Mouse (Mus musculus) stomach, postnatal 0 days (tissue): ENCODE measurements around the gene Gramd2.

Experiments
- CTCF ChIP-seq: IDR thresholded peaks from 2 replicates; pipeline ENCODE4 v1.5.1; 2016; ENCODE audit warnings: antibody characterized with exemption, low read depth, mild to moderate bottlenecking, moderate library complexity
- EP300 ChIP-seq: optimal IDR thresholded peaks from 2 replicates; pipeline ENCODE3; 2016; ENCODE audit warnings: antibody characterized with exemption

GRCm38 (mm10) chr9:59695451-59695813 is 15.5 kb downstream of the Gramd2 start:
- no peak for TF ChIP-seq CTCF
- TF ChIP-seq EP300: no peak
